Mouse (Mus musculus): ENCODE results near the gene S100a9.

The S100a9 gene

GRCm38 (mm10) chr3:90695613-90696012 lies at the start of gene S100a9:
S100a9 (minus strand) TSS chr3:90695721.
- DNase-seq: no peak

GRCm38 (mm10) chr3:90726606-90727005 lies 31.1 kb upstream of the S100a9 start, which contains the start of gene Pglyrp4:
Pglyrp4 (plus strand) TSS chr3:90726906.
- DNase-seq: no peak

DNA sequence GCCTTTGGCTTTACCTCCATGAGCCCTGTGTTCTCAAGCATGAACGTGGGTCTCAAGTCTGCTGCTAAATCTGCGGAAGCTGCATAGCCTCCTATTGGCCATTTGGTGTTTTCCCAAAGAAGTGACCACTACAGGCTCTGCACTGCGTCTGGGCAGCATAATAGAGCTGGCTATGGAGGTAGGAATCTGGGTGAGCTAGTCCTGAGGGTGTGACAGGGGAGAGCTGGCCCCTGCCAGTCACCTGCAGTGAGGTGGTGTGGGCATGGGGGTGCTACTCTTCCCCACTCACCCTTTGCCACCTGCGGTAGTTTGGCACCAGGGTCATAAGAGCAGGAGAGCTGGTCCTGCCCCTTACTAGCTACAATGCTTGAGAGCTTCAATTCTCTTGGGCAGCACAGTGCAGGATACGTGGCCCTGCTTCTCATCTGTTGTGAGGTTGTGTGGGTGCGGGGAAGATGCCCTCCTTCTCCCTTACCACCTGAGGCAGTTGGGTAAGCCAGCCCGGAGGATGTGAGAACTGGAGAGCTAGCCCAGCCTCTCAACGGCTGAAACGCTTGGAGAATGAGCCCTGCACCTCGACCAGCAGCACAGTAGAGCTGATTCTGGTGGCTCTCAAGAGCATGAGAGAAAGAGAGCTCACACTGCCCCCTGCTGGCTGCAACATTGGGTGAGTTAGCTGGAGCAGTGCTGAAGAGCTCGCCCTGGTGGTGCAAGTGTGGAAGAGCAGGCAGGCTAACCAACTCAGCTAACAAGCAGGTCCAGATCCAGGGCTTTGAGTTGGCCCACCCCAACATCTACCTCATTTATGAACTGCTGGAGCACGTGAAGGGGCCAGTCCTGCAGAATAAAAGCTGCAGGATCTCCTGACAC lies 14.3 kb upstream of the S100a9 start:
- peak; percentile 86 for DNase-seq

- DNase-seq: peak; percentile 13
Observed at GRCm38 (mm10) chr3:90708523-90709202, 13.1 kb upstream of the S100a9 start.

GRCm38 (mm10) chr3:90702244-90702643 lies 6.7 kb upstream of the S100a9 start:
- no peak for DNase-seq

- no peak for DNase-seq
Observed at GRCm38 (mm10) chr3:90693496-90693895, 2.0 kb downstream of the S100a9 start.

DNA sequence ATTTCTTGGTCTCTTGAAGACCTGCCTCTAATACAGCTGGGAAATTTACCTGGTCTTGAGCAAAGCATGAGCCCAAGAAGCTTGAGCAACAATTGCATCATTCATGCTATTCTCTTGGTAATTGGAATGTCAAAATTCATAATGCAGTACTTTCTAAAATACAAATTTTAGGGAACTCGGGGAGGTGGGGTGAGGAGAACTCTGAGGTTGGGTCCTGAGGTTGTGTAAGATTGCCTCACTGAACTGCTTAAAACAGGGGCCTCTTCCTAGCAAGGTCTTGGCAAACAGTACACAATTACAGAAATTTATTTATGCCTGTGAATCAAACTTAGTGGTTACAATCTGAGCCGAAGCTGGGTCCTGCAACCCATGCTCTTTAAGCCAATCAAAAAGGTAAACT lies 8.7 kb downstream of the S100a9 start:
- DNase-seq: no peak

DNA sequence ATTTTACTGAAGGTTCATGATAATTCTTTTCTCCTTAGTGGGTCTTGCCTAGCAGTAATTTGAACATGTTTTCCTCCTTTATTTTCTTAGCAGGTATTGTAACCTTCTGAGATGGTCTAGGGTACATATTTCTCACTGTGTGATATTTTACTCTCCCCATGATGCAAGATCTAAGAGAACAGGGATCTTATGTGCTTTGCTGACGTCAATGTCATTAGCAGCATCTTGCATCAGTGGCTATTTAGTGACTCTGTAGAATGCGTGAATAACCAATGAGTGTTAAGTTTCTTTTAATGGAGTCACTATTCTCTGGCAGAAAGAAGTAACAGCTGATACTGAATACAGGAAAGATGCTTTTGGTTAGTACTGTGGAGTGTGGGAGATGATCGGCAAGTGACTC lies 11.6 kb downstream of the S100a9 start:
- DNase-seq: no peak

- DNase-seq: no peak
Observed at GRCm38 (mm10) chr3:90678656-90679055, 16.9 kb downstream of the S100a9 start.

GRCm38 (mm10) chr3:90668846-90669245 lies 26.7 kb downstream of the S100a9 start, which contains the start of gene S100a8:
S100a8 (plus strand) TSS chr3:90668978.
- no peak for DNase-seq

GRCm38 (mm10) chr3:90664219-90664618 lies 31.3 kb downstream of the S100a9 start:
- no peak for DNase-seq

DNA sequence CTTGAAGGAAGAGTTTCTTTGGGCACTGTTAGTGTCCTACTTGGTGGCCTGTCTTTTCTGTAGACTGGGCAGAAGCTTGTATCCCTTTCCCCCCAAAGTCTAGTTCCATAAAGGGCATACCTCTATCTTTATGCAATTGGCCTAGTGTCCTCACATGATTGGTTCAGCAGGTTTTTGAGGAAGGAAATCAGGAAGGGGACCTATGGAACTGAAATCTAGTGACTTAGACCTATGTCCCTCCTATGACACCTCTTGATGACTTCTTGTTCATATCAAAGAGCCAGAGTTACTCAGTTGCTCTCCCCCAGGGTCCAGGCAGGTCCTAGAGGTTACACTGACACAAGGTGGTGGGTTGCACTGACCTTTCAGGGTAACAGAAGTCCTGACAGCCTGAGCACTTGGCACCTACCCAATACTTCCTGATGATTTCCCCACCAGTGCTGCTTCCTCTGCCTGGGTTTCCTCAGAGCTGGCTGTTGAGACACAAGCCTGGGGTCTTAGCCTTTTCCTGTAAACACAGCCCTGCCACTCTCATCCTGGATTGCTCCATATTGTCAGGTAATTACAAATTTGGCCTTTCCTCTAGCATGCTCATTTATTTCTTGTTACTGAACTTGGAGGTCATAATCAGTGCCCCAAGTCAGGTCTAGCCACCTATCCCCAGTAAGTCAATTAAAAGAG lies 36.0 kb downstream of the S100a9 start:
- DNase-seq: no peak

DNA sequence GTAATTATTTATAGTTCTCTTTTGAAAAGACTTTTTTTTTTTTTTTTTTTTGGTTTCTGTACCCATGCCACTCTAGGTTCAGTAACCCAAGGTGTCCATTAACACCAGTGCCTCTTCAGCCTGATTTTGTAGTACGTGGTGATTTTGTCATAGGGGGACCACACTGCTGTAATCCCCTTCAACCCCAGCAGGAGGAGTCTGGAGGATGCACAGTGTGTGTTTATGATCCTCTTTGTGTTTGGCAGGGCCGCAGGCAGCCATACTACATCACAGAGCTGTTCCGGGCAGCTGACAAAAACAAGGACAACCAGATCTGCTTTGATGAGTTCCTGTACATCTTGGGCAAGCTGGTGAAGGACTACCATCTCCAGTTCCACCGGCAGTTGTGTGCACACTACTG lies 38.1 kb downstream of the S100a9 start:
- DNase-seq: peak; percentile 17

GRCm38 (mm10) chr3:90653717-90654116 lies 41.8 kb downstream of the S100a9 start, which contains the start of gene S100a7a:
S100a7a (plus strand) TSS chr3:90654017.
- no peak for DNase-seq

DNA sequence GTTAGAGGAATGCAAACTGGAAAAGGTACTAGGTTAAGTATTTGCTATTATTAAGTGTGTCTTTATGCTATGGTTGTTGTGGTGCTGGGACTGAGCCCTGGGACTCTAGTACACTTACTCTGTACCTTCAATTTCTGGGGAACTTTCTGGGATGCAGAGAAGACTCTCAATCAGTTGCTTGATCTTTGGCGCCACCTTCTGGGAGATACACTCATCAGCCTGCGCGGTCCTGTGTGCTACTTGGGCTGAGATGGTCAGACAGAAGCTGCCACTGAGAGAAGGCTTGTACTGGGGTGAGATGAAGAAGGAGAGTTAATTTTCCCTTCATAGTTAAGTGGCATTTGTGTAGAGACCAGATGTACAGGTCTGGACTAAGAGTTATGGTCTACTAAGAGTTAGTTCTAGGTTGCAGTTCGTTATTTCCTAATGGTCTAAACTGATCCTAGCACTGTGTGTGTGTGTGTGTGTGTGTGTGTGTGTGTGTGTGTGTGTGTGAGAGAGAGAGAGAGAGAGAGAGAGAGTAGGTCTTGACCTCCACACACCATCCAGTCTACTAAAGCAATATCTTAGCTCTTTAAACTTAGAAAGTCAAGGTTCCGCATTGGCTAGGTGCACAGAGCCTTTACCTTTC lies 42.5 kb downstream of the S100a9 start:
- peak; percentile 61 for DNase-seq

DNA sequence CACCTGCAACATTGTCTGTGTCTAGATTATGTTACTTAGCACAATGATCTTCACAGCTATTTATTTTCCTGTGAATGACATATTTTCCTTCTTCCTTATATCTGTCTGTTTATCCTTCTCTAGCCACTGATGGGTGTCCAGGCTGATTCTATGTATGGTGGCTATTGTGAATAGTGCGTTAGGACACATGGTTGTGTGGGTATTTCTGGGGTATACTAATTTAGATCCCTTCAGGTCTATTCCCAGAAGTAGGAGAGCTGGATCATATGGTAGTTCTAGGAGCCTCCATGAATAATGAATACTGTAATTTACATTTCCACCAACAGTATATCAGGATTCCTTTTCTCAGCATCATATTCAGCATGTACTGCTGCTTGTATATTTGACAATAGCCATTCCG lies 45.7 kb downstream of the S100a9 start:
- DNase-seq: no peak

DNA sequence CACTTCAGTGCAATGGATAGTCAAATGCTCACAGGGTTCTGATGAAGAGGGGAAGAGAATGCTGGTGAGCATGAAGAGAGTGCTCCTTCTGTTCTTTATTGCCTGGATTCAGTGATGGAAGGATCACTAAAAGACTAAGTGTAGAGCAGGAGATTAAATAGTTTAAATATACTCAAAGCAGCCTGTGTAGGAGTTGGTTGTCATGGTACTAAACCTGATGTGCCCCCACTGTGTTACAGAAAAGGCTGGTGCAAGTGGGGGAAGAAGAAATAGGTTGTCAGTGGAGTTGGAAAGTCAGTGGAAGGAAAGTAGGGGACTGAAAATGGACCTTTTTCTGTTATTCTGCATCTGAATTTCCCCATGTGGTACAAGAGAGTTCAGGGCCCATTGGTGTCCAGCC lies 46.5 kb downstream of the S100a9 start:
- no peak for DNase-seq

- no peak for DNase-seq
Observed at GRCm38 (mm10) chr3:90647291-90647690, 48.2 kb downstream of the S100a9 start.

GRCm38 (mm10) chr3:90644220-90644619 lies 51.3 kb downstream of the S100a9 start:
- peak; percentile 65 for DNase-seq
